Mouse (Mus musculus) hindbrain, embryonic 10.5 days (tissue): ENCODE results near the gene Gjc1. TPM values are rescaled to one million over a fixed set of nuclear protein-coding genes. Genes with fewer than 3 reads are reported as not detected.

Experiments
- DNase-seq: peaks from one replicate; pipeline ENCODE4 v3.0.0-alpha.2; 2017; ENCODE audit warnings: low spot score
- H3K27ac ChIP-seq: fragments of 300-500 bp; sonication (generic); 2 replicates; pipeline ENCODE4 v1.5.1; 2016; ENCODE audit warnings: mild to moderate bottlenecking, moderate library complexity
- H3K27me3 ChIP-seq: fragments of 300-500 bp; sonication (generic); 2 replicates; pipeline ENCODE4 v1.6.1; 2016; ENCODE audit warnings: mild to moderate bottlenecking; ENCODE audit not compliant: poor library complexity, insufficient read depth, severe bottlenecking
- H3K36me3 ChIP-seq: fragments of 300-500 bp; sonication (generic); 2 replicates; pipeline ENCODE4 v1.6.1; 2016; ENCODE audit warnings: mild to moderate bottlenecking, moderate library complexity
- H3K4me1 ChIP-seq: fragments of 300-500 bp; sonication (generic); replicated peaks from 2 replicates; pipeline ENCODE4 v1.6.1; 2016; ENCODE audit warnings: mild to moderate bottlenecking
- H3K4me3 ChIP-seq: fragments of 300-500 bp; sonication (generic); 2 replicates; pipeline ENCODE4 v1.5.1; 2016; ENCODE audit warnings: mild to moderate bottlenecking, moderate library complexity
- H3K9me3 ChIP-seq: fragments of 300-500 bp; sonication (generic); 2 replicates; pipeline ENCODE4 v1.6.1; 2016; ENCODE audit warnings: mild to moderate bottlenecking, moderate library complexity
- WGBS: fragments of 180-500 bp; shearing (Covaris S2); methylation state at CpG from one replicate; pipeline ENCODE4 v1.1.7; 2016; 5-methylcytosine and 5-hydroxymethylcytosine counted together
- polyA plus RNA-seq: library from polyadenylated mRNA; unstranded; fragments of >200 nt; fragmentation: Nextera tagmentation; extraction: Ambion mirVana; gene quantifications from 2 replicates; pipeline ENCODE4 v1.2.1, GENCODE M21; 2016

Gjc1 gene
- polyA plus RNA-seq, 1 experiment from 2014 or later, result 71.1 TPM

DNA sequence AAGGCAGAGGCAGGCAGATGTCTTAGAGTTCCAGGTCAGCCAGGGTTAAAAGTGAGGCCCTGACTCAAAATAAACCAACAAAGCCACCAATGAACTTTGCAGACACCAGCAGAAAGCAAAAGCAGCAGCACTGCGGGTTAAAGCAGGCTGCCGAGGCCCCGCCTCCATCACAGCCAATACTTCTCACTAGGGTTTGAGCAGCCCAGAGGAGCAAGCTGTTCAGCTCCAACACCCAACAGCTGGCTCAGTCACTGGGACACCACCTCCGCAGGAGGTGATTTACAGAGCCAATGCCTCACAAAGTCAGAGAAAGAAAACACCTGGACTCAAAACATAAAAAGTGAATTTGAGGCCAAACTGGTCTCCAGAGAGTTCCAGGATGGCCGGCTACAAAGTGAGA lies 16.0 kb downstream of the Gjc1 start:
- Histone ChIP-seq H3K36me3 (peaks cover 86% of the 10 kb centered on the region), H3K9me3 (0 out of 2 replicates have a peak, but pooled peaks cover 8% of the 10 kb centered on the region), H3K4me3 (no peak overlapping the region), H3K27ac (no peak overlapping the region), H3K4me1 (no peaks in the 10 kb centered on the region), H3K27me3 (no peaks in the 10 kb centered on the region)
- no peak for DNase-seq
- WGBS, result 89% methylated on average over 5 of the region's 5 CpGs

DNA sequence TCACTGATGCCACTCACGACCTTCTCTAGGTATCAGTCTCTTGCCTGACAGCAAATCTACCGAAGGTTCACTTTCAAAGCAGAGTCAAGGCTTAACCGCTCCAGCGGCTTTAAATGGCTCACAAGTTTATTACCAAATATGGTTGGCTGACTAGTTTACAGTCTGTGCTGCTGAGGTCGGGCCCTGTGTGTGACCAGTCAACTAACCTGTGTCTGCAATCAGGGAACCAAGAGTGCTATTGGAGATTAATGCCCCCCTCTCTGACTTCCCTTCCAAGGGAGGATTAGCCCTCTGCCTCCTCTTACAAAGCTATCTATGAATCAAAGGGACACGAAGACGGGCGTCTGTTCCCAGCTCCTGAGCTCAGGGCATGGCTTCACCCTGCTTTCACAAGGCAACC lies 25.3 kb downstream of the Gjc1 start:
- Histone ChIP-seq H3K9me3 (no peaks in the 10 kb centered on the region), H3K4me3 (no peak overlapping the region), H3K27me3 (no peaks in the 10 kb centered on the region), H3K4me1 (peaks cover 9% of the 10 kb centered on the region; the same call in 1 of the 2 replicates), H3K36me3 (peaks cover 42% of the 10 kb centered on the region), H3K27ac (no peak overlapping the region)
- 74% methylated on average over 8 of the region's 8 CpGs for WGBS
- DNase-seq, result no peak

DNA sequence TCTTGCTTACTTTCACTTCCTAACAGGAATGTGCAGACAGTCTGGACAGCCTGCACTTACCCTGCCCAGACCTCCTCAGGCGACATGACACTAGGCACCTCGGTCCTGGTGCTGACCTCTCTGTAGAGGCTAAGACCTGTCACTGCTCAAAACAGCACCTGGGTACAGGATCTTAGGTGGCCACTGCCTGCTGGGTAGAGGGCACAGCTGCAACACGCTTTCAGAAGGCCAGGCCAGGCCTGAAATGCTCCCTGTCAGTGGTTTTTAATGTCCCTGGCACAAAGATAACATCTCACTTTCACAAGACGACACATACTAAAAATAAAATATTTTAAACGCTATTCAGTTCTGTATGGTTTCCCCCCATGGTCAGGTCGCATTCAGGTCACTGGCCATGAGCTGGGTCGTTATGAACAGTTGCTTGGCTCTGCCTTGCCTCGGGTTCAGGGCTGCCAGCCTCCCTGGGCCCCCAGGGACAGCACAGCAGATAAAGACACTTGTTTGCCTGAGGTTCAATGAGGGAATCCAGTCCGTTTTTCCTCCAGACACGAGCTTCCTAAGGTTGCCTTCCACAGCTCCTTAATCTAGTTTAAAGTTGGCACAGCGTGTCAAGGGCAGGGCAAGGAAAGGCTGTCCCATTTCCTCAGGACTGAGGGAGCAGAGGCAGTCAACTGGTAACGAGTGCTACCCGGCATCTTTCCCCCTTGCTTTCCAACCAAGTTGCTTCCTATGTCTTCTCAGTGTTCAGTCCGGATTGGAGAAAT lies 27.6 kb downstream of the Gjc1 start:
- WGBS, result 67% methylated on average over 14 of the region's 14 CpGs
- peaks cover 19% of the 10 kb centered on the region for H3K36me3 ChIP-seq
- no peak overlapping the region for H3K27ac ChIP-seq
- no peaks in the 10 kb centered on the region for H3K9me3 ChIP-seq
- DNase-seq, result no peak
- no peaks in the 10 kb centered on the region for H3K27me3 ChIP-seq
- no peak overlapping the region for H3K4me3 ChIP-seq
- peaks cover 9% of the 10 kb centered on the region; the same call in 1 of the 2 replicates for H3K4me1 ChIP-seq

DNA sequence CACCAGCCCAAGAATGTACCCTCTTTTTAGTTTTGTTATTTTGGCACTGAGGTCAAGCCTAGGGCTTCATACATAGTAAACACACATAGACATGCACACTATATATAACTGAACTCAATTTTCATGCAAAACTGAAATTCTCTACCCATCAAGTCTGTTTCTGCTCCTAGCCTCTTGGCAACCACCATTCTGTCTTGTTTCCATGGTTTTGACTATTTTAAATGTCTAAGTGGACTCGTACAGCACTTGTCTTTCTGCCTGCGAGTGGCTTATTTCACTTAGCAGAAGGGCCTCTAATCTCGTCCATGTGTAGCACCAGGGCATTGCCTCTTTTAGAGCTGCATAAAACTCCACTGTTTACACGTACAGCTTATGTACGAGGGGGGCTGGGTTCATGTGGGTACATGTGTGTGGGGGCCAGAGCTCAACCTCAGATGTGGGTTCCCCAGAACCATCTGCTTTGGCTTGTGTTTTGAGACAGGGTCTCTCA lies 31.8 kb downstream of the Gjc1 start:
- DNase-seq, result no peak
- H3K27ac ChIP-seq, result no peak overlapping the region

DNA sequence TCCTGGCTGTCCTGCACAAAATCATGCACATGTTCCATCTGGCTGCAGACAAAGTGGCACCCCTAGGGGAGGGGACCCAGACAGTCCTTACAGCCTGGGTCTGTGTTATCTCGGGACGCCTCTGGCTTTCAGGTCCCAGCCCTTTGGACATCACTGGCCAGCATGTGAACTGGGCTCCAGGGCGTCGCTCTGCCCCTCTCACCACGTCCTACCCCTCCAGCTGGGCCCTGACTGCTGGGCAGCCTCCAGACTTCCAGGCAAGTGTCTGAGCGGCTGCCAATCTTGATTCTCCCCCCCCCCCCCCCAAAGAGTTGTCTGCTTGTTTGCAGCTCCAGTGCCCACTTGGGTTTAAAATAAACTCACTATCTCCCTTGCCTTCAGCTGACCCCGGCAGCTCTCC lies 36.1 kb downstream of the Gjc1 start:
- 70% methylated on average over 7 of the region's 7 CpGs for WGBS
- peaks cover 28% of the 10 kb centered on the region for H3K4me1 ChIP-seq
- 0 out of 2 replicates have a peak, but pooled peaks cover 16% of the 10 kb centered on the region for H3K27me3 ChIP-seq
- no peak overlapping the region for H3K4me3 ChIP-seq
- DNase-seq, result no peak
- no peaks in the 10 kb centered on the region for H3K36me3 ChIP-seq
- H3K27ac ChIP-seq, result no peak overlapping the region
- H3K9me3 ChIP-seq, result no peaks in the 10 kb centered on the region

More for the DNA sequence above, 31.8 kb downstream of the Gjc1 start:
- H3K36me3 ChIP-seq, result no peaks in the 10 kb centered on the region
- 82% methylated on average over 5 of the region's 5 CpGs for WGBS
- H3K27me3 ChIP-seq, result no peaks in the 10 kb centered on the region
- no peak overlapping the region for H3K4me3 ChIP-seq
- H3K4me1 ChIP-seq, result peaks cover 13% of the 10 kb centered on the region; the same call in 1 of the 2 replicates
- H3K9me3 ChIP-seq, result no peaks in the 10 kb centered on the region

DNA sequence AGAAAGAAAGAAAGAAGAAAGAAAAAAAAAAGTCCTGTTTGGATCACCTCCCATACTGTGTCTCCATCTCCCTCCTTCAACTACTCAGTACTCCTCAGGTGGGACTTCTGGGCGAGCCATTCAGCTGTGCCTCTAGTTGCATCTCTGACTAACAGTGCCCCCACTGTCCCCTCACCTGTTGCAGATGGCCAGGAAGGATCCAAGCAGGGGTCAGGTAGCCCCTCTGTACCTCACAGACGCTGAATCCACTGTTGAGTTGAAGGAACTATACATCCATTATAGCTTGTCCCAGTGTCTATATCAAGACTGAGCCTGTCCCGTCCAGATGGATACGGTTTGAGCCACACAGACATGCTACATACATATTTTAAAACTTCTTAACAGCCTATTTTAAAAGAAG lies 38.0 kb downstream of the Gjc1 start:
- WGBS, result 89% methylated on average over 4 of the region's 4 CpGs

DNA sequence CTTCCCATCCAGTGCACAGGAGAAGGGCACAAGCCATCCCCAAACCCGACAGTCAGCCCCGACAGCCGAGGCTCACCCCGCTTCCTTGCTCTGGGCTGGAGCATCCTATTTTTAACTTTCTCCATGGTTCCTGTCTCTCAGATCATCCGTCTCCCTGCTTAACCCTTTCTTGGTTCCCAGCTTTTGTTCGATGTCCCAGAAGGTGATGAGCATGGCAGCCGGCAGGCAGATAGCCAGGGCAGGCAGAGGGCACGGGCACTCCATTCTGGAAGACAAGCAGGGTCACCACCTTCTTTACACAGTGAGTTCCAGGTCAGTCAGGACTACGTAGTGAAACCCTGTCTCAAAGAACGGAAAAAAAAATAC lies 38.5 kb downstream of the Gjc1 start:
- WGBS, result 67% methylated on average over 10 of the region's 10 CpGs
- Histone ChIP-seq H3K27ac (0 out of 2 replicates have a peak overlapping the region, but pooled peaks have one; percentile 12), H3K4me3 (no peak overlapping the region), H3K9me3 (no peaks in the 10 kb centered on the region), H3K36me3 (peaks cover 14% of the 10 kb centered on the region), H3K4me1 (peaks cover 40% of the 10 kb centered on the region), H3K27me3 (peaks cover 31% of the 10 kb centered on the region)
- DNase-seq, result no peak

More for the DNA sequence above, 38.0 kb downstream of the Gjc1 start:
- no peak for DNase-seq
- H3K4me3 ChIP-seq, result no peak overlapping the region
- H3K27ac ChIP-seq, result no peak overlapping the region
- H3K9me3 ChIP-seq, result no peaks in the 10 kb centered on the region
- peaks cover 9% of the 10 kb centered on the region for H3K36me3 ChIP-seq
- H3K4me1 ChIP-seq, result peaks cover 40% of the 10 kb centered on the region
- peaks cover 28% of the 10 kb centered on the region for H3K27me3 ChIP-seq

DNA sequence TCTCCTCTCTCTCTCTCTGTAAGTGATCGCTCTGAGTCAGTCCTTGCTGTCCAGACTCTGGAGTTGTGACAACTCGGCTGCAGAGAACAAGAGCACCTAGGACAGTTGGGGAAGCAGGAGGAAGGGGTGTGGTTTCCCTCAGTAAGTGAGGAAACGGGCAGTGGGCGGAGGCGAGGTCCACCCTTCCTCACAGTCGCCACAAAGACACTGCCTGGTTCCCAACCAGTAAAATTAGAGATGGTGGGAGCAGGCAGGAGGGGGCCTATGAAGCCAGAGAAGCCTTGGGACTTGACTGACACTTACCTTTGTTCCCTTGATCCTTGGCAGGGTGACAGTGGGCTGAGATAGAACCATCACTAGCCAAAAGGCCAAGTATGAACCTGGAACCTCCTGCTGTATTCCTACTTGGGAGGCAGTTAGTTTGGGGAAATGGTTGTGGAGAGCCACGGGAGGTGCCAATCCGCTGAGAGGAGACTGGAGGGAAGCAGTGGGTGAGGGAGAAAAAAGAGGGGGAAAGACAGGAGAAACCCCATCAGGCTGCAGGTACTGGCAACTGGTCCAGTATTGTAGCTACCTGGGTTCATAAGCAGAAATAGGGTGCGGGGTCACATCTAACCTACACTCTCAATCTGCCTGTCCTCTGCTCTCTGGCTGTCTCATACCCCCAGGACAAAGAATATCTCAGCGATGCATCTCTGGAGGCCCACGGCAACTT lies 39.1 kb downstream of the Gjc1 start:
- H3K27ac ChIP-seq, result 0 out of 2 replicates have a peak overlapping the region, but pooled peaks have one; percentile 12
- no peak overlapping the region for H3K4me3 ChIP-seq
- no peak for DNase-seq
- H3K4me1 ChIP-seq, result peaks cover 43% of the 10 kb centered on the region
- no peaks in the 10 kb centered on the region for H3K9me3 ChIP-seq
- 47% methylated on average over 11 of the region's 11 CpGs for WGBS
- peaks cover 35% of the 10 kb centered on the region for H3K27me3 ChIP-seq
- peaks cover 19% of the 10 kb centered on the region for H3K36me3 ChIP-seq

DNA sequence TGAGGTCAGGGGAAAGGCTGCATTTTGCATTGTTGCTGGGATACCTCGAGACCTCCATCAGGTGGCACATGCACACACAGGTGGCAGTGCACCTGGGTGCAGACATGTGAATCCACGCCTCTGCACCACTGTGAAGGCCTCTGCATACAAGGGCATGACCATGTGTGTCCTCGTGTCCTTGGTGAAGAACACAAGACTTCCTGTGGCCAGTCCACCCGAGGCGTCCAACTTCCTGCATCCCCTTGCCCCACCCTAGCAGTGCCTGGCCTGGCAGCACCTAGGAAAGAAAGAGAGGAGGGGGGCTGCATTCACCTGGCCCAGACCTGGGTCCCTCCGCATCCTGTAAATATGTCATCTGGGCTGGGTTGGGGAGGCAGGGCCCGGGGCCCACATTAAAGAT lies 39.7 kb downstream of the Gjc1 start:
- no peak for DNase-seq
- no peak overlapping the region for H3K4me3 ChIP-seq
- H3K27ac ChIP-seq, result peak overlapping the region; percentile 1; the same call in 1 of the 2 replicates
- whole genome bisulfite sequencing, result 80% methylated on average over 7 of the region's 7 CpGs
- H3K36me3 ChIP-seq, result peaks cover 19% of the 10 kb centered on the region
- peaks cover 49% of the 10 kb centered on the region for H3K4me1 ChIP-seq
- H3K27me3 ChIP-seq, result peaks cover 39% of the 10 kb centered on the region
- H3K9me3 ChIP-seq, result no peaks in the 10 kb centered on the region

DNA sequence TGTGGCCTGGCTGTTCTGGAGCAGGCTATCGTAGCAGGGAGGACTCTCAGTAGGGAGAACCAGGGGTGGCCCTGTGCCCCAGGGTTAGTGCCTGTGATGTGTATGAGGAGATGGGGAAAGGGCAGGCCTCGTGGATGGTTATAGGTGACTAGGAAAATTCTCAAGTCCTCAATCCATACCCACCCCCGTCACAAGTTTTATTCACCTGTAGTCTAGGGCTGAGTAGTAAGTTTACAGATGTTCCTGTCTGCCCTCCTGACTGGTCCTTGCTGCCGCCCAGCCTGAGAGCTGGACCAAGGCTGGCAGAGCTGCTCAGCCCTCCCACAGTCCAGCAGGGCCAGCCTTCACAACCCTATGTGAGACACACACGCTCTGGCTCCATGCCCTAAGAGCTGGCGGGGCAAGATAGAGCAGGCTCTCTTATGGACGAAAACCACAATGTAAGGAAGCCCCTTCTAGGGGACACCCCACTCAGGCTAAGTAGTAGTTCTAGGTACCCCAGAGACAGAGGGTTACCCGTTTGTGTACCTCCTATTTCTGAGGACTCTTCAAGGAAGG lies 40.3 kb downstream of the Gjc1 start:
- Histone ChIP-seq H3K27me3 (peaks cover 39% of the 10 kb centered on the region), H3K27ac (peak overlapping the region; percentile 81; the same call in 1 of the 2 replicates), H3K4me1 (peaks cover 55% of the 10 kb centered on the region), H3K9me3 (no peaks in the 10 kb centered on the region), H3K4me3 (no peak overlapping the region), H3K36me3 (peaks cover 19% of the 10 kb centered on the region)
- DNase-seq, result no peak
- 83% methylated on average over 8 of the region's 8 CpGs for WGBS

DNA sequence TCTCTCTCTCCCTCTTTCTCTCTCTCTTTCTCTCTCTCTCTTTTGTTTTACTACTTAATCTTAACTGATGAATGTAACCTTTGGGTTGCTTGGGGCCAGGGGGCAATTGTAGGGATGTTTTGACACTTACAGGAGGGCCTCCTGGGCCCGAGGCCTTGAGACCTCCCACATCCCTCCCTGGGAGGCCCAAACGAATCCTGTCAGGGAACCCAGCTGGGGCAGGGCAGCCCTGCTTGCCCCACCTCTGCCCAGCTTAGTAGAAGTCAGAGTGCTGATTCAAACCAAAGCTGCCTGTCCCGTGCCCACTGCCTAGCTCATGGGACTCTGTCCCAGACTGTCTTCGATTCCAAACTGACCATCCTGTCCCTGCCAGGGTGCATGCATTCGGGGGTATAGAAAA lies 40.9 kb downstream of the Gjc1 start:
- no peak for DNase-seq
- WGBS, result 43% methylated on average over 5 of the region's 5 CpGs
- Histone ChIP-seq H3K9me3 (no peaks in the 10 kb centered on the region), H3K36me3 (peaks cover 19% of the 10 kb centered on the region), H3K4me3 (no peak overlapping the region), H3K27me3 (peaks cover 39% of the 10 kb centered on the region), H3K4me1 (peaks cover 59% of the 10 kb centered on the region), H3K27ac (peak overlapping the region; percentile 81; the same call in 1 of the 2 replicates)

DNA sequence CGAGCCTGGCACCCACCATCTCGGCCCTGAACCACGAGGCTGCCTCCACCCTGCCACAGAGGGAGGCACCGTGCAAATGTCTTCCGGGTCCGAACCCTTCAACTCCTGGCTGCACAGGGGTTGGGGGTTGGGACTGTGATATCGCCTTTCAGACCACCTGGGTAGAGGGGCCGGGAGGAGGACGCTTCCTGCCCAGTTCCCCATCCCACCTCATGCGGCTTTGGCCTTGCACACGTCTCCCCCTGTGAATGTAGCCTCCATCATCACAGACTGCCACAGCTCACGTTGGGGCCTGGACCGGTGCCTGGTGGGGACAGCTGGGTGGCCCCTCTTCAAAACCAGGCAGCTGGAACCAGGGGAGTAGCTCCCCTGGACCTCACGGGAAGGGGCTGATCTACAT lies 41.3 kb downstream of the Gjc1 start:
- Histone ChIP-seq H3K27ac (peak overlapping the region; percentile 81), H3K36me3 (peaks cover 19% of the 10 kb centered on the region), H3K9me3 (no peaks in the 10 kb centered on the region), H3K27me3 (peaks cover 39% of the 10 kb centered on the region), H3K4me3 (peak overlapping the region; percentile 38), H3K4me1 (peaks cover 60% of the 10 kb centered on the region)
- no peak for DNase-seq
- WGBS, result 24% methylated on average over 14 of the region's 14 CpGs
